Mouse (Mus musculus): ENCODE results near the gene D430041D05Rik. TPM values are rescaled to one million over a fixed set of nuclear protein-coding genes. Genes with fewer than 3 reads are reported as not detected.

D430041D05Rik gene
- total RNA-seq, 2 experiments from 2014 or later, result 5.2 to 5.3 TPM

DNA sequence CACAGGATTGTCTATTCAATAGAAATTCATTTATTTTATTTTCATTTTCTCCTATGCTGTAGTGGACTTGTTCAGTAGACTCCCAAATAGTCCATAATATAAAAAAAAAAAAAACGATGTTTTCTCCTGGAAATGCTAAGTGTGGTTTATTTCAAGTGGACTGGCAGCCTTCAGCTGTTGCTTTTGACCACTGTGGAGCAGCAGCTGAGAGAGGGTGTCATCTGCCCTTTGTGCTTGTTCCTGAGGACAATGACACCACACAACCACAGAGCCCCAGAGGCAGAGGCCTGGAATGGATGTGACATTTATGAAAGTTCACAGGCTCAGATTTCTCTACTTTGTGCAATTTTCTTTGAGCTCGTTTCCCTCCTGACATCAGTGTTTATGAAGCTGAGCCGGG is 124.0 kb downstream of the D430041D05Rik start:
- DNase-seq (ENCODE audit: low spot score in 2 of 2), result no peak

DNA sequence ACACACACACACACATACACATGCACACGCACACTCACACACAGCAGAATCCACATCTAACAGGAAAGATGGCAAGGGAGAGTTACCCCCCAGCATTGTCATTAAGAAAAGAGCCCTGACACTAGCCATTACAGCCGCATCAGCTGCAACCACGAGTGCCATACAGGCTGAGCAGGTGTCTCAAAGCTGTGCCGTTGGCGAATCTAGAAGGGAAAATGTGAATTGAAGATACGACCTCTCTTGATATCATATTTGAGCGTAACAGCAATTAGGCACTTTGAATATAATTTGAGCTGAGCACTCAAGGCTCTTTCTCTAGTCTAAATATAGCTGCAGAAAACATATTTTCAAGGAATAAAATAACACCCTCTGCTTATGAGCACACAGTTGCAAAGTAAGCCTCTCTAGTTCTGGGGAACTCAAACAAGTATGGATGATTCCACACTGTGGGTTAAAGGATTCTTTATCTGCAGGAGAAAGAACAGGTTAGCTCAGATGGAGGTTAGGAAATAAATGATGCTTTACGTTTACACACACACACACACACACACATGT is 127.3 kb downstream of the D430041D05Rik start:
- no peak for DNase-seq (ENCODE audit: low spot score in 2 of 2)

DNA sequence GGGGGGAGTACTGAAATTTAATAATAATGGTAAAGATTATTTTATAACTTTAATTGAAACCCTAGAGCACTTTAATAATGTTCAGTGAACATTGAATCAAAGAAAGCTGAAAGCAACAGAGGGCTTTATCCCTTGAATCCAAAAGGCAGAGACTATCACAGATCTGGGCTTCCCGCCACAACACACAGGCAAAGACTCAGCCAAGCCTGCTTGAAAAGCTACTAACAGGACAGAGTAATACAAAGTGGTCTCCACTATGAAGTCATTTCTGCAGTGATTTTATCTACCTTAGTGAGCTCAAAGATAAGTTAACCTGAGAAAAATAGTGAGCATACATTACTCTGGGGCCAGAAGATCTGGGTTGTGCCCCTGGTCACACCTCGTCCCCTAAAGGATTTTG is 128.0 kb downstream of the D430041D05Rik start:
- DNase-seq (ENCODE audit: low spot score in 2 of 2), result no peak

DNA sequence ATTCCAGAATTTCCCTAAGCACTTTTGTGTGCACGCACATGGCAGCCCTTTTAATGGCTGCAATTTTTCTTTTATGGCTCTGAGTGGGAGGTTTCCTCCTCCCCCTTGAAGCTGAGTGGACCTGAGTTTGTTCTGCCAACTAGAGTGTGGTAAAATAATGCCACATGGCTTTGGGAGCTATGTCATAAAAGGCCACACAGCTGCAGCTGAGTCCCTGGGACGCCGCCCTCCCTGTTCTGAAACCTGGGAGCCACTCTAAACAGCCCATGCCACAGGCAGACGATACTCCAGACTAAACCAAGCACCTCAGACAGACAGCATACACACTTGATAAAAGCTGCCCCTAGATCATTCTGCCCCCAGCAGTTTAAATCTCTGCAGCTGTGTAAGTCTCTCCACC is 143.8 kb downstream of the D430041D05Rik start:
- no peak for DNase-seq (ENCODE audit: low spot score in 2 of 2)

DNA sequence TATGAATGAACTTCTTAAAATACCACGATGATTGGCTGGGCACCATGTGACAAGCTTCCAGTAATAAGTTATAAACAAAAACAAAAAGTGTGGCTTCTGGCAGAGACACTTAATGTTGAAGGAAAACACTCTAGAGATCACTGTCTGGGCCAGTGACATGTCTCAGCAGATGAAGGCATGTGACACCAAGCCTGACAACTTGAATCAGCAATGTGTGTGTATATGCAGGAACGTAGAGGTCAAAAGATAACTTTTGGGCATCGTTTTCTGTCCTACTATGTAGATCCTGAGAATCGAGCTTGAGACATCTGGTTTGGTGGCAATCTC is 149.1 kb downstream of the D430041D05Rik start:
- no peak for DNase-seq (ENCODE audit: low spot score in 2 of 2)

DNA sequence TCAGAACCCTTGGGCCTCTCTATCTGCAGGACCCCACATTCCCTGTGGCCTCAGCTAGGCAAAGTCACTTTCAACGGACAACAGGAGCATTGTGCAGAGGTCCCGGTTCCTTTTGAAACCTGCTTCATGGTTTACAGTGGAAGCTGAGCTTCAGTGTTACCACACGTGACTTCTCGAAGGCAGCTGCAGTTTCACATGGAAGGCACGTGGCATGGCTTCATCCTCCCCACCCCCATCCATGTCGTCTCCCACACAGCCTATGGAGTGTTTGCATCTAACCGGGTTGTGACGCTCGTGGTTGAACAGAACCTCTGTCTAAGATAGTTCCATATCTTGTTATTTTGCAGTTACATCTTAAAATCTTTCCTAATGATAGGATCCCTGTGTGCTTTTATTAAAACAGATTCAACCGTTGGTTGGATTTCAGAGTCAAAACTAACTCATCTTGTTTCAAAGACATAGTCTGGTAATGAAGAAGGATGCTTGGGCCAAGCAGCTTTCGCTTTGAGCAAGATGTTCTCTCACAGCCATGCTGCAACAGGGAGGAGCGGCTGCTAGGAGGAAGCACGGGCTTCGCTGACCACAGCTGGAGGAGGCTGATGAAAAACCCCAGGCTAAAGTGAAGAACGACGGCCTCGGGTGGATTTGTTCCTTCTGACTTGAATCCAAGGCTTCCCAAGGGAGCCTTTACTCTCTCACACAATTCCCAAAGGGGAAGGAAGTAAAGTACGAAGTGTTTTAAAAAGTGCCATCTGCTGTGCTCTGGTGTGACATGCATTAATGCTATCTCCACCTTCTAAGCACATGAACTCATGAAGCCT is 149.7 kb downstream of the D430041D05Rik start:
- DNase-seq (ENCODE audit: low spot score in 2 of 2), result no peak

DNA sequence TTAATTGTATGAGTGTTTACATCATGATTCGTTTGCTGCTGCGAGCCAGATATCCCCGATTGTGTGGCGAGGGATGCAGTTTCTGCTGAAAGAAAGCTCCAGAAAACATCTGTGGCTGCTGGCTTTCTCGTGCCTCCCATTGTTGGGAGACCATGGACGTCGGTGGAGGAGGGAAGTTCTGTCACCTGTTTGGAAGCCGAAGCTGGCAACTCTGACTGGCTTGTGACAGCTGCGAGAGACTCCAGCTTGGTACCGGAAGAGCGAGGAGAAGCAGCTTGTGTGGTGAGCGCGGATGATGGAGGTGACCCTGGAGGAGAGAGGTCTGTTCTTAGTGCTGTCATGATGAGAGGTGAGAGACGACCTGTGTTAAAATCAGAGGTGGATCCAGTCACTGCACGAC is 154.2 kb downstream of the D430041D05Rik start:
- no peak for DNase-seq (ENCODE audit: low spot score in 2 of 2)

DNA sequence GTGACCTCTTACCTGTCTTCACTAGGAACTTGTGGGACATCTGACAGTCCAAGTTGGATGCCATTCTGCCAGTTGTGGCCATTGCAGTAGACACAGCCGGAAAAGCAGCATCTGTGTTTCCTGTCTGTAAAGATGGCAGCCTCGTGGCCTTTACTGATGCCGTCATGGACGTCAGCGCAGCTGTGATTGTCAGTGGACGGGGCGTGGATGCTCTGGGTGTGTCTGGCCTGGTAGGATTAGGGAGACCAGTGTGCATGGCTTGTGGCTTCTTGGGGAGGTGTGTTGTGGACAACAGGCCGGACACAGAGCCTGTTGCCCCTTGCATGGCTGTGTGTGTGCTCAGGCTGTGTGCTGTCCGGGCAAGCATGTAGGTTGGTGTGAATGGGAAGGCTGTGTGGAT is 155.9 kb downstream of the D430041D05Rik start:
- DNase-seq (ENCODE audit: low spot score in 2 of 2), result no peak

DNA sequence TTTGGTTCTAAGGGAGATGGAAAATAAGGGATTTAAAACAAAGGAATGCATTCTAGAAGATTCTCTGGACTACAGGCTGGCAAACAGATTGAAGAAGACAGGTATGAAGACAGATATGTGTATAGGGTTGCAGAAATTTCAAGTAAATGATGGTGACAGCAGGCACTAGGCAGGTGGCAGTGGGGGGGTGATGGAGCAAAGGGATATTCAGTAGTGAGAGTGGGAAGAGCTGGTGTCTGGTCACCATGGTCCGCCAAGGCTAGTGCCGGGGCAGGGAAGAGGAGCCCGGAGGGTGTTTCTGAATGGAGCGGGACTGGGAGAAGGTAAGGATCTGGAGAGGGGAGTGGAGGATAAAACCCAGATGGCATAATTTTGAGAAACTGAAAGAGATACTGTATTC is 157.5 kb downstream of the D430041D05Rik start:
- no peak for DNase-seq (ENCODE audit: low spot score in 2 of 2)

DNA sequence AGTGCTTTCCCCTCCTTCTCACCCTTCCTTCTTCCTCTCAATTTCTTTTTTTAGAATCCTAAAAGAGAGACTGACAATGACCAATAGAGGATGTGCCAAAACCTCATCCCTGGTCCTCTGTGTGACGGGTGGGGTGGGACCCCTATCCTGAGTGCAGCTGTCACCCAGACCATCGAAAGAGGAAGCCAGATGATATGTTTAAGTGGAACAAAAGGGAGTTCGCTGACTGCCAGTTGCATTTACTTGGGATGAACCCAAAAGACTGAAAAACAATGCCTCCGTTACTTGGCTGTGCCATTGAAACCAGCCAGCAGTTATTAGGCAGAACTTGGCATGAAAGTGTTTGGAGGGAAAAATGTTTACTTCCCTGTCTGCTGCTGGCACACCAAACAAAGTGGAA is 159.2 kb downstream of the D430041D05Rik start:
- DNase-seq (ENCODE audit: low spot score in 2 of 2), result no peak

DNA sequence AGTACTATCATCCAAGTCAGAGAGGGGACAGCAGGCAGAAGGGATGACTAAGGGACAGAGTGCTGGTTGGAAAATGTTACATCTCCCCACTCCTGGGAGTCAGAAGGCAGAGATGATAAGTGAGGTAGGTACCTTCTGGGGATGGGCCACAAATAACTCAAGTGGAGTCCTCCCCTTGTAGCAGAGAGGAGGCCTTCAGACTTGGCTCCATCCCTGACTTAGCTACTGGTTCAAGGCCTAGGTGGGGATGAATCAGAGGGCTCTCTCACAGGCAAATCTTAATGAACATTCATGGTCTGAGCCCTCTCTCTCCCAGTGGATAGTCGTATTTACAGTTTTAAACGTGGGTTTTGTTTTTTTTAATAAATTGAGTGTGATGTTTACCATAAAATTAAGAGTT is 161.0 kb downstream of the D430041D05Rik start:
- no peak for DNase-seq (ENCODE audit: low spot score in 2 of 2)

DNA sequence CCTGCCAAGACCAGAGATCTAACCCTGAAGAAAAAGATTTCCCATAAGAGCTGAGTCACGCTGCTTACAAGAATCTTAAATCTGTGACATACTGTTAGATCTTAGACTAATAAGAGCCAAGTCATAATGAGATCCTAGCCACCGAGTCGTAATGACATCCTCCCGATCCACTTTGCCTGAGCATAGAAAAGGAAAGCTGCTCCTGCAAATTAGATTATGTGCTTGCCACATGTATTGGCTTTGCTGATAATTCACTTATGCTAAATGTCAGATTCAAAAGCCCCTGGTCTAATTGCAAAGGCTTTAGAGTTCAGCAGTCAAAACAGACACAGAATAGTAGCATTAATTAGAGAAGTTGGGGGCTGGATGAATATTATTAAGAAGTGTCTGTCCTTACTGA is 164.0 kb downstream of the D430041D05Rik start:
- no peak for DNase-seq (ENCODE audit: low spot score in 2 of 2)

DNA sequence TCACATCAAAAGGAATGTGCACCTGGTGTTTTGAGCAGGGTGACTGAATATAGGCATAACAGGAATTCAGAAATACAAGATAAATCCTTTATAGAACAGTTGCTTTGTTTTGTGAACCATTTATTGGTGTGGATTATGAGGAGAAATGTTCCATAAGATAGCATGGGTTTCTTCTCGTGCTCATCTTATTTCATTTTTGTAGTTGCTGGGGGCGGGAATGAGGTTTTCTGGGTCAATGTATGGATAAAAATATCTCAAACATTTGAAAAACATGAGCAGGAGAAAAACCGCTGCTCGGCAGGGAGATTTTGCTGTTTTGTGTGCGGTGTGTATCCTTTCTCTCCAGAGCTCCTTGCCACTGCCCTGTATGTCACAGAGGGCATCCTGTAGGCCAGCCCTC is 168.8 kb downstream of the D430041D05Rik start:
- no peak for DNase-seq (ENCODE audit: low spot score in 2 of 2)

DNA sequence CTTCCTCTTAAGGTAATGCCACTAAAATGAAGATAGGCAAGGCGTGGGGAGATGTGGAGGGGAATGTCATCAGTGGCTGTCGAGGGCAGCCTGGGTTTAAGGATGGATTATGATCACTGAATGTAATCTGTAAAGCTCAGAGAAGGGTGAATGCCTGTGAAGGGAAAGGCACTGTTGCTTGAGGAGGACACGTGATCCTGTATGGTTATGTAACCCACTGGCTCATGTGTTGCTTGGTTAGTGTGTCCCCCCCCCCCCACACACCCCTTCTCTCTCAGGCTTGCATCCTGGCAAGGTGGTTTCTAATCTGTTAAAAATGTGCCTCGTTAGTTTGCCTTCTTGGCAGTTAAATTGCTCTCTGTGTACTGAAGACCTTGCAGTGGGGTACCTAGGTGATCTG is 173.7 kb downstream of the D430041D05Rik start:
- no peak for DNase-seq (ENCODE audit: low spot score in 2 of 2)

DNA sequence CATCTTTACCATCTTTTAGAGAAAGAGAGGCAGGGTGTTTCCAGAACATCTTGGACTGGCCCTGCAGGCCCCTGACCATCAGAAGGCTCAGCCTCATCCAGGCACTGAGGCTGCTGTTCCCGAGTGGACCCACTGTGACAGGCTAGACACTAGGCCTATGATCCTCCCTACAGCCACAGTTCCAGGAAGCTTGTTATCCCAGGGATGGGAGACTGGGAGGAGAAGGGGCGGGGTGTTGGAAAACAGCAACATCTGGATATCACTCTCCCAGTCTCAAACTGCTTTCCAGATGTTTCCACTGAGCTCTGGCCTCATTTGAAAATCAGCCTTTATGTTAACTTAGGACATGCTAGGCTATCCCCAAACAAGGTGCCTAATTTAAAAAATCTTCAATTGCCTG is 180.4 kb downstream of the D430041D05Rik start:
- no peak for DNase-seq (ENCODE audit: low spot score in 2 of 2)

DNA sequence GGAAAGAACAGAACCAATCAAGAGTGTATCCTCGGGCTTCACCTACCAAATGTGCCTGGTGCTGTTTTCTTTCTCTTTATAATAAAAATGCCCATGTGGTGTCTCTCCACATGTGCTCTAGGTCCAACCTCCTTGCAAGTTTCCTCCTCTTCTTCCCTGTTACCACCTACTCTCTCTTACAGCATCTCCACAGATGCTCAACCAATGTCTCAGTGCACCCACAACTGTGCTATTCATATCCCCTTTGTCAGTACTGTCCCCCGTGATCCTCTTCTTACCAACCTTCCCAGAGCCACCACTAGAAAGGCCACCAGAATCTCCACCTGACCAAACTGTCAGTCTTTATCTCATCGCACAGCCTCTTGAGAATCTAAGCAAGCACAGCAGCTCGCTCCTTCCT is 184.8 kb downstream of the D430041D05Rik start:
- no peak for DNase-seq (ENCODE audit: low spot score in 2 of 2)

DNA sequence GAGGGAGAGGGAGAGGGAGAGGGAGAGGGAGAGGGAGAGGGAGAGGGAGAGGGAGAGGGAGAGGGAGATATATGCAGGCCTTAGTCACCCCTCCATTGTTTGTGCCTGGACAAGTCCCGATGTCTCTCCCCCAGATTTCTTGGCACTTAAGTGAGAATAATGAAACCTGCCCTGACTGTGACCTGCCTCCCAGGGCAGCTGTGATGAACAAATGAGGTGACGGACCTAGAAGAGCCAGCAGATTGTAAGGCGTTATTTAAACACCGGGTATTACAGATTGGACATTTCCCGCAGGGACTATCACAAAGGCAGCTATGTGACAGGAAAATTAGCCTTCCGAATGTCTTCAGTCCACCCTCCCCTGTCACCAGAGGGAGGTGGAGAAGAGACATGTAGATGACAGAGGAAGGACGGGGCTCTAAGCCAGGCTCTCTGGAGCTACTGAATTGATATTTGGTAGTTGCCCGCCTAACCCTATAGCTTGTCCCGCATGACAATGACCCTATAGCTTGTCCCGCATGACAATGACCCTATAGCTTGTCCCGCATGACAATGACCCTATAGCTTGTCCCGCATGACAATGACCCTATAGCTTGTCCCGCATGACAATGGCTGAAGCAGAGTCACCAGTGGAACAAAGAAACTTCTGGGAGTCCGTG is 191.0 kb downstream of the D430041D05Rik start:
- DNase-seq (ENCODE audit: low spot score in 2 of 2), result no peak

DNA sequence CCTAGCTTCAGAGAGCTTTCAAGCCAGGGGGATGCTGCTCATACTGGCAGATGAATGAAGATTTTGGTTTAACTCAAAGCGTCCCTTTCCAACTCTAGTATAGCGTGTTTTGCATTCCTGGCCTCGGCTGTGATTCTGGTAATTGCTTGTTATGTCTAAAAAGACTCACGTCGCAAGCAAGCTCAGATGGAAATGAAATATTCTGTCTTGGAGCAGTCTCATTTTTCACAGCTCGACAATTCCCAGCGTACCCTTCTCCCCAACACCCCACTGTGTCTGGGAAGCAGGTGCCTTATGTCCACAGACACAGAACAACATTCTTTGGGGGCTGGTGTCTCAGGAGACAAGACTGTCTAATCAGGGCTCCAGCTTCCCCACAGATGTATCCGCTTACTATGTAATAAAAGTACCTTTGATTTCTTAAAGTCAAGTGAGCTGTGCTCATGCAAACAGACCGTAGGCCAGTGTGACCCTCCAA is 192.2 kb downstream of the D430041D05Rik start:
- no peak for DNase-seq (ENCODE audit: low spot score in 2 of 2)

DNA sequence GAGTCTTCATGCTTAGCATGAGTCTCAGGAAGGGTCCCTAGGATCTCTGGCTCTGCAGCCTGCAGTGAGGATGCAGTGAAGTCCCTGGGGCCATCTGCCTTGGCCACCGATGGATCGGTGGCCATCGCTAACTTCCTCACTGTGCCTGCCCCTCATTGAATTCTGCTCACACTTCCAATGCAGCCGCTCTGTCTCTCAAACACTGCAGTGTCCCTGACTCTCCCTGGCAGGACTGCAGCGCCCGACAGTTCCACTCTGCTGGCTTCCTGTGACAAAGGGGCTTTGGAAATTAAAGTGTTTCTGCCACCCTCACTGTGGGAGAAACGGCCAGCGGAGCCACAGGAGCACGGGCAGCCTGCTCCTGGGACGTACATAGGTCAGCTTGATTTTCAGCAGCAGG is 192.7 kb downstream of the D430041D05Rik start:
- DNase-seq (ENCODE audit: low spot score in 2 of 2), result no peak

DNA sequence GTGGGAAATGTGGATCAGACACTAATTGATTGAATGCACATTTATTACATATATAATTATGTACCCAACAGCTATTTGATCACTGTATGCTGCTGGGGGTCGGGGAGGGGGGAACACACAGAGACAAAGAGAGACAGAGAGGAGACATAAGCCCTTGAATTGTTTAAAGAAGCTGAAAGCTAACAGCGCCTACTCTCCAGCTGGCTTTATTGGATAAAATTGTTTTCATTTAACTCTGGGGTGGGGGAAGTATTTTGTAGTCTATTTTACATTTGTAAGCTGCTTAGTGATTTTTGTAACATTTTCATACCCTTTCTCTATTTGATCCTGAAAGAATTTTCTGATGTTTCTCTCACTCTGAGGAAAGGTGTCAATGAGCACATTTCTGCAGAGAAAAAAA is 201.4 kb downstream of the D430041D05Rik start:
- no peak for DNase-seq (ENCODE audit: low spot score in 2 of 2)

DNA sequence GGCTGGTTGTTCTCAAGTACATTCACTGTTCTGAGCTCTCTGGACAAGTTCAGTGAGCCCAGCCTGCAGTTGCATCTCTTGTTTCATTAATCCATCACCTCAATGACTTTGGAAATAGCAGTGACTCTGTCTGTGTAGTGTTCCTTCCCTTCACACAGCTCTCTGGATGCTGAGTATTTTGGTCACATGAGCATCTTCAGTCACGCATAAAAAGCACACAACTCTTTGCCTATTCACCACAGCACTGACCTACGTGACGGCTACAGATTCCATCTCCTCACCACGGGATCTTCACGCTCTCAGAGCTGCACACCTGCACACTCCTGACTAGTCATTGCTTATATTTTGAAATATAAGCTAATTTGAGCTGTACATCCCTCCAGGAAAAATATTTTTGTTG is 202.4 kb downstream of the D430041D05Rik start:
- DNase-seq (ENCODE audit: low spot score in 2 of 2), result no peak

DNA sequence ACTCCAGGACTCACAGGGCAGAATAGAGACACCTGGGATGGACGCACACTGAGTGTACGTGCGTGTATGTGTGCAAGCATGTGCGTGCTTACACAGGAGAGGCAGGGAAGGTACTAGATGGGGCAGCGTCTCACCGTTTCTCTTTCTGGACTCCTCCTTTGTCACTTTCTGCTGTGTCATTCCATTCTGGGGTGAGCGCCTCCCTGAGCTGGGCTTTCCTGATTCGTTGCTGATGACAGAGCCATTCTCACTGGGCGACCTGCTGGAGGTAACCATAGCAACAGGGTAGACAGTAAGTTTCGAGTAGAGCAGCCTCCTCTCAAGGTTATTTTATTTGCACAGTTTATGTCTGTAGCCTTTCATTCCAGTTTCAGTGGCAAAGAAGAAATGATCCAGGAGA is 202.9 kb downstream of the D430041D05Rik start:
- no peak for DNase-seq (ENCODE audit: low spot score in 2 of 2)

DNA sequence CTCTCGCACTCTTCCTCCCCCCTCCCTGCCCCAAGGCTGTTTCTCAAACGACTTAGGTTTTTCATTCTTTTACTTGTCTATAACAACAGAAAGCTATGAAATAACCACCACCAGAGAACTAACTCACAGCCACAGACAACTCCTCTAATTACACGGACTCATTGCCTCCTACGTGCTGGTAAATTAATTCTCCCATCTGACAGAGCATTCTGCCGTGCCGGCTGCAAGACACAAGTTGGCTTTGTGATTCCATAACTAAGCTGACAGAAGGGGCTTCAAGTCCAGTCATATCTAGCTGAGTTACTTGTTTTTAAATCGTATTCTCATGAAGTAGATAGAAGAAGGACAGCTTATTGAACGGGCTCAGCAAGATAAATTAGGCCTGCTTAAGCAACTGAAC is 205.2 kb downstream of the D430041D05Rik start:
- no peak for DNase-seq (ENCODE audit: low spot score in 2 of 2)
